Mouse (Mus musculus): ENCODE measurements around the gene Plekhg1.

GRCm38 (mm10) chr10:3702585-3702984, 37.6 kb upstream of the Plekhg1 start:
- no peak for TF ChIP-seq E2F4 (IDR thresholded peaks at IDR 0.05; ENCODE audit: insufficient replicate concordance, low read depth, low read length)
- TF ChIP-seq POLR2A (IDR thresholded peaks at IDR 0.05; ENCODE audit: low read depth, low read length): no peak
- no peak for TF ChIP-seq SMC3 (IDR thresholded peaks at IDR 0.05; ENCODE audit: low read depth, low read length)
- TF ChIP-seq CTCF (conservative IDR thresholded peaks at IDR 0.05 in 1 of 2, IDR thresholded peaks at IDR 0.05 in 1 of 2; ENCODE audit: low read depth in 2 of 2, low read length in 2 of 2): no peak
- TF ChIP-seq ETS1 (conservative IDR thresholded peaks at IDR 0.05; ENCODE audit: low read depth, low read length): no peak
- TF ChIP-seq RCOR1 (conservative IDR thresholded peaks at IDR 0.05; ENCODE audit: low read depth, low read length): no peak
- no peak for TF ChIP-seq JUND (conservative IDR thresholded peaks at IDR 0.05; ENCODE audit: low read depth, low read length)
